ENCODE assay signal across 8 mouse cellular contexts in genomic region chr12:100925644-100926619, GRCm38 (mm10). TPM values are rescaled to one million over a fixed set of nuclear protein-coding genes. Genes with fewer than 3 reads are reported as not detected.
A peak's percentile ranks its signal among the peaks of the same experiment; 100 is the strongest.
DNase-seq lines count a peak whose midpoint lies in the region; ATAC-seq and TF ChIP-seq lines count a peak whose summit lies in the region.
"Had no signal": no experiment of that assay in that cellular context is flagged by ENCODE, and none has a peak within 500 bp of the region (broad histone marks: within the 10 kb centered on the region; RNA-seq: fewer than 3 reads in every experiment).

No protein-coding gene starts in this region.

- WGBS in forebrain, embryonic 14.5 days: 68% methylated on average over 14 of the region's 14 CpGs
- 70% methylated on average over 14 of the region's 14 CpGs for WGBS in kidney, embryonic 15.5 days
- WGBS in lung, embryonic 14.5 days: 69% methylated on average over 14 of the region's 14 CpGs
- 52% methylated on average over 14 of the region's 14 CpGs for WGBS in neural tube, embryonic 15.5 days

- TF ChIP-seq CTCF in lung, embryonic 14.5 days (IDR thresholded peaks at IDR 0.05; ENCODE audit: low read depth): peak; percentile 84

- H3K4me2 ChIP-seq in forebrain, embryonic 14.5 days (ENCODE audit: low read length): no peak overlapping the region
- H3K4me2 ChIP-seq in kidney, embryonic 15.5 days: no peak overlapping the region
- no peak overlapping the region for H3K4me2 ChIP-seq in lung, embryonic 14.5 days
- H3K4me2 ChIP-seq in neural tube, embryonic 15.5 days: no peak overlapping the region
- H3K4me2 ChIP-seq: heart, embryonic 15.5 days had no signal

- no peak overlapping the region for H3K27ac ChIP-seq in forebrain, embryonic 14.5 days (ENCODE audit: low read depth, low read length)
- no peak overlapping the region for H3K27ac ChIP-seq in kidney, embryonic 15.5 days
- H3K27ac ChIP-seq in lung, embryonic 14.5 days (ENCODE audit: low read depth): no peak overlapping the region
- peak overlapping the region; percentile 54 for H3K27ac ChIP-seq in neural tube, embryonic 15.5 days (replicated peaks)
- H3K27ac ChIP-seq: heart, embryonic 15.5 days had no signal

- ATAC-seq in forebrain, embryonic 14.5 days: peak; percentile 61; the same call in 1 of the 2 replicates
- 0 out of 2 replicates have a peak, but pooled peaks have one; percentile 57 for ATAC-seq in kidney, embryonic 15.5 days (replicated peaks; ENCODE audit: low FRiP score)
- ATAC-seq in lung, embryonic 14.5 days (ENCODE audit: insufficient read depth): peak; percentile 67; the same call in 1 of the 2 replicates
- ATAC-seq in neural tube, embryonic 15.5 days (ENCODE audit: low FRiP score): peak; percentile 80

- H3K27me3 ChIP-seq in forebrain, embryonic 14.5 days (replicated peaks; ENCODE audit: control insufficient read depth, insufficient read depth, low read length): no peaks in the 10 kb centered on the region
- H3K27me3 ChIP-seq in kidney, embryonic 15.5 days: no peaks in the 10 kb centered on the region
- no peaks in the 10 kb centered on the region for H3K27me3 ChIP-seq in lung, embryonic 14.5 days (ENCODE audit: insufficient read depth, low read length)
- no peaks in the 10 kb centered on the region for H3K27me3 ChIP-seq in neural tube, embryonic 15.5 days (replicated peaks)
- H3K27me3 ChIP-seq: heart, embryonic 15.5 days had no signal

- DNase-seq in 3T3-L1 (ENCODE audit: low read depth, low spot score) (peak; percentile 88), A20 (ENCODE audit: low read depth, low spot score) (peak; percentile 70)
- peak; percentile 54 for DNase-seq in c-Kit-negative CD71-positive TER-119-positive erythroid progenitor cells, embryonic 14.5 days (ENCODE audit: low read depth, low spot score)
- DNase-seq in forebrain, embryonic 14.5 days (ENCODE audit: low spot score): peak; percentile 93
- peak; percentile 95 for DNase-seq in lung, embryonic 14.5 days

- H3K4me3 ChIP-seq in forebrain, embryonic 14.5 days (ENCODE audit: low read depth, low read length): no peak overlapping the region
- no peak overlapping the region for H3K4me3 ChIP-seq in kidney, embryonic 15.5 days (replicated peaks)
- H3K4me3 ChIP-seq in lung, embryonic 14.5 days (ENCODE audit: low read depth, low read length): no peak overlapping the region
- no peak overlapping the region for H3K4me3 ChIP-seq in neural tube, embryonic 15.5 days (replicated peaks)
- H3K4me3 ChIP-seq: heart, embryonic 15.5 days had no signal

- no peak overlapping the region for H3K9ac ChIP-seq in forebrain, embryonic 14.5 days (ENCODE audit: low read length)
- H3K9ac ChIP-seq in kidney, embryonic 15.5 days: no peak overlapping the region
- no peak overlapping the region for H3K9ac ChIP-seq in lung, embryonic 14.5 days
- no peak overlapping the region for H3K9ac ChIP-seq in neural tube, embryonic 15.5 days (replicated peaks)
- H3K9ac ChIP-seq: heart, embryonic 15.5 days had no signal

- no peaks in the 10 kb centered on the region for H3K4me1 ChIP-seq in forebrain, embryonic 14.5 days (ENCODE audit: control insufficient read depth, insufficient read depth, low read length)
- no peaks in the 10 kb centered on the region for H3K4me1 ChIP-seq in kidney, embryonic 15.5 days
- H3K4me1 ChIP-seq in lung, embryonic 14.5 days (ENCODE audit: insufficient read depth): no peaks in the 10 kb centered on the region
- peaks cover 6% of the 10 kb centered on the region for H3K4me1 ChIP-seq in neural tube, embryonic 15.5 days
- H3K4me1 ChIP-seq: heart, embryonic 15.5 days had no signal

- peaks cover 78% of the 10 kb centered on the region for H3K36me3 ChIP-seq in forebrain, embryonic 14.5 days (ENCODE audit: control insufficient read depth, insufficient read depth, low read length)
- peaks cover 84% of the 10 kb centered on the region for H3K36me3 ChIP-seq in kidney, embryonic 15.5 days
- H3K36me3 ChIP-seq in lung, embryonic 14.5 days (ENCODE audit: insufficient read depth): peaks cover 51% of the 10 kb centered on the region
- peaks cover 34% of the 10 kb centered on the region for H3K36me3 ChIP-seq in neural tube, embryonic 15.5 days
- H3K36me3 ChIP-seq: heart, embryonic 15.5 days had no signal

- H3K9me3 ChIP-seq in forebrain, embryonic 14.5 days (replicated peaks; ENCODE audit: control insufficient read depth, low read length): no peaks in the 10 kb centered on the region
- no peaks in the 10 kb centered on the region for H3K9me3 ChIP-seq in kidney, embryonic 15.5 days (replicated peaks)
- H3K9me3 ChIP-seq in lung, embryonic 14.5 days (ENCODE audit: low read depth, low read length): no peaks in the 10 kb centered on the region
- H3K9me3 ChIP-seq in neural tube, embryonic 15.5 days (replicated peaks): no peaks in the 10 kb centered on the region
- H3K9me3 ChIP-seq: heart, embryonic 15.5 days had no signal

RNA-seq across cellular contexts. Expression of gene Gpr68, which starts 17.9 kb away (rescaled TPM):
- polyA plus RNA-seq in forebrain, embryonic 14.5 days (2014; fragmentation: Nextera tagmentation; extraction: Ambion mirVana): 0.55 and 0.84 TPM in 2 replicates
- 0.51 and 0.53 TPM in 2 replicates for polyA plus RNA-seq in kidney, embryonic 15.5 days (2015; fragmentation: Nextera tagmentation; extraction: Ambion mirVana)
- polyA plus RNA-seq in lung, embryonic 14.5 days (2014; fragmentation: Nextera tagmentation; extraction: Ambion mirVana): 0.20 and 0.32 TPM in 2 replicates
- polyA plus RNA-seq in neural tube, embryonic 15.5 days (2015; fragmentation: Nextera tagmentation; extraction: Ambion mirVana): 7.7 and 10.8 TPM in 2 replicates
